Mouse (Mus musculus) heart, embryonic 15.5 days (tissue): ENCODE measurements around the gene Eif2s3x. TPM values are rescaled to one million over a fixed set of nuclear protein-coding genes. Genes with fewer than 3 reads are reported as not detected.
A peak's percentile ranks its signal among the peaks of the same experiment; 100 is the strongest.
"Not testable (repeated sequence)": the region's sequence is repeated elsewhere in the genome, so short reads cannot be mapped to it uniquely, and the experiment has no call there.

Source experiments
- ATAC-seq: fragments of 200-750 bp; cut with Nextera tagmentation; replicated peaks from 2 replicates; pipeline ENCODE4 v1.8.0; 2017; ENCODE audit warnings: low read depth, moderate TSS enrichment; ENCODE audit not compliant: insufficient number of reproducible peaks, insufficient read depth, low FRiP score
- H3K27ac ChIP-seq: fragments of 300-500 bp; sonication (generic); 2 replicates; pipeline ENCODE4 v1.5.1; 2015; ENCODE audit warnings: mild to moderate bottlenecking, inconsistent platforms
- H3K27me3 ChIP-seq: fragments of 300-500 bp; sonication (generic); 2 replicates; pipeline ENCODE4 v1.6.1; 2015; ENCODE audit warnings: inconsistent platforms
- H3K36me3 ChIP-seq: fragments of 300-500 bp; sonication (generic); 2 replicates; pipeline ENCODE4 v1.6.1; 2015; ENCODE audit warnings: mild to moderate bottlenecking, inconsistent platforms
- H3K4me1 ChIP-seq: fragments of 300-500 bp; sonication (generic); replicated peaks from 2 replicates; pipeline ENCODE4 v1.6.1; 2015; ENCODE audit warnings: inconsistent platforms
- H3K4me2 ChIP-seq: fragments of 300-500 bp; sonication (generic); 2 replicates; pipeline ENCODE4 v1.6.1; 2015; ENCODE audit warnings: inconsistent platforms, mild to moderate bottlenecking, moderate library complexity
- H3K4me3 ChIP-seq: fragments of 300-500 bp; sonication (generic); 2 replicates; pipeline ENCODE4 v1.5.1; 2015; ENCODE audit warnings: mild to moderate bottlenecking, inconsistent platforms
- H3K9ac ChIP-seq: fragments of 300-500 bp; sonication (generic); 2 replicates; pipeline ENCODE4 v1.6.1; 2015; ENCODE audit warnings: mild to moderate bottlenecking, inconsistent platforms
- H3K9me3 ChIP-seq: fragments of 300-500 bp; sonication (generic); replicated peaks from 2 replicates; pipeline ENCODE4 v1.6.1; 2016; ENCODE audit warnings: inconsistent platforms
- WGBS: fragments of 180-500 bp; shearing (Covaris S2); methylation state at CpG from one replicate; pipeline ENCODE4 v1.1.7; 2015; ENCODE audit warnings: mixed read lengths; 5-methylcytosine and 5-hydroxymethylcytosine counted together
- polyA plus RNA-seq: library from polyadenylated mRNA; unstranded; fragments of >200 nt; fragmentation: Nextera tagmentation; extraction: Ambion mirVana; gene quantifications from 2 replicates; pipeline ENCODE4 v1.2.1, GENCODE M21; 2015

The Eif2s3x gene
- polyA plus RNA-seq = 45.1 and 54.0 TPM in 2 replicates

DNA sequence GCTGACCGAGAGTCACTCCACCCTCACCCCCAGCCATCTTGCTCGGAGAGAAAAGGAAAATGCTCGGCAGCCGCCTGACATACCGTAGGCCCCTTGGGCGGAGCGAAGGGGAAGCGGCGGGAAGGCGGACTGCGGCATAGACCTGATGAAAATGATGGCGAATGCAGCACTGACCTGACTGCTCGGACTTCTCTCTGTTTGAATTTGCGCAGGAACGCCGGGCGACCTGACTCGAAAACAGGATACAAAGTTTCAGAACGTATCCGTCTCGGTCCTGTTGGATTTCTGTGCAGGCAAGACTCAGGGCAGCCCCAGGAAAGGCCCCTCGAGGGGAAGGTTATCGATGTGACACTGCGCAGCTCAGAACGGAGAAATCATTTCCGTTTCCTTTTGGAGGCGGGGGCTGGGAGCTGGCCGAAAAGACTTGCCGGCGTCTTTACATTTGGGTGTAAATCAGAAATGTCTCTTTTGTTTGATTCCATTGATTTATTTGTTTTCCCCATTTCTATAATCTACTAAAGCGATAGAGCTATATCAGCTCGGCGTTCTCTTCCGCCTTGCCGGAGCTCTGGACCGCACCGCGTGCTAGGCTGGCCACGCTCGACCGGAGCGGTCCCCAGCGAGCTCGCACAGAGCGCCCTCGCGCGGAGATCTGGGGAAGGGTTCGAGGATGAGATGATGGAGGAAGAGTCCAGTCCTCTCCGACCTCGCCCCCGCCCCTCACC, at the start of gene Eif2s3x:
Gene Eif2s3x, minus strand, starts transcription at position 266 of the 725 bp plus-strand sequence.
- under 1% methylated on average over 52 of the region's 52 CpGs for WGBS
- ATAC-seq = peak; percentile 91

DNA sequence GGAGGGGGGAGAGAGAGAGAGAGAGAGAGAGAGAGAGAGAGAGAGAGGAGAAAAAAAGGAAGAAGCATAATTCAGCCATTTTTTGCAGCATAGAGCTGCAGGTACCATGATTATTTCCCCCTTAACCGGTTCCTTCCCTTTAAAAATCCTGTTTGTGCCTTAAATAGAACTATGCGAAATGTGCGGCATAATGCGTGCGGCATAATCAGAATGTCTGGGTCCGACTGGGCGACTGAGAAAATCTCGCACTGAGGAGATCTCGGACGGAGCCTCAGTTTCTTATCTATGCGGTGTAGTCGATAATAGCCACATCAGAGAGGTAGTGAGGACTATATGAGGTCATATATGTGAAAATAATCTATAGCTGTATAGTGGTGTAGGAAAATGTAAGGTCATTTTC, 22.9 kb upstream of the Eif2s3x start:
- peaks cover 44% of the 10 kb centered on the region for H3K27me3 ChIP-seq
- 19% methylated on average over 12 of the region's 12 CpGs for WGBS
- no peak overlapping the region for H3K27ac ChIP-seq

More for the DNA sequence above, at the start of gene Eif2s3x:
- H3K9me3 ChIP-seq = no peaks in the 10 kb centered on the region
- H3K4me3 ChIP-seq = peak within 1 kb of the TSS; percentile 93
- peak within 1 kb of the TSS; percentile 83 for H3K27ac ChIP-seq
- no peaks in the 10 kb centered on the region; the same call in 1 of the 2 replicates for H3K27me3 ChIP-seq
- peaks cover 17% of the 10 kb centered on the region for H3K36me3 ChIP-seq
- H3K9ac ChIP-seq = peak within 1 kb of the TSS; percentile 89
- H3K4me2 ChIP-seq = peak within 1 kb of the TSS; percentile 65
- no peaks in the 10 kb centered on the region; the same call in 1 of the 2 replicates for H3K4me1 ChIP-seq

DNA sequence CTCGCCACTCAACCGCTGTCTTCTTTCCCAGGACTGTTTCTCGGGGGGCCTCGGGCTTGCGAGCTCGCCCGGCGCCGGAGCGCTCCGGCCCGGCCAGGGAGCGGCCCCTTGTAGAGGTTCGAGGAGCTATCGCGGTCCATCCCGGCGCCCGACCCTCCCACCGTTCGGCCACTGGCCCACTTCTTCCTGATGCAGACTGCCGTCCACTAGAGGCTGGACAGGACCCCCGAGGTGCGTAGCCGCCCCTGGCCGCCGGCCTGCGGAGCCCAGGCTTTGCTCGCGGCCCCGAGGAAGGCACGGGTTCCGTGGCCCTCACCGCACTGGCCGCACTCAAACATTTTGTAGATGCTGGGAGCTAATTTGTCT, 22.5 kb upstream of the Eif2s3x start:
- Histone ChIP-seq H3K27ac (peak overlapping the region; percentile 92), H3K9me3 (no peaks in the 10 kb centered on the region), H3K4me2 (peak overlapping the region; percentile 59), H3K4me3 (peak overlapping the region; percentile 64), H3K36me3 (no peaks in the 10 kb centered on the region), H3K27me3 (peaks cover 48% of the 10 kb centered on the region), H3K4me1 (no peaks in the 10 kb centered on the region), H3K9ac (peak overlapping the region; percentile 69)
- WGBS = 19% methylated on average over 30 of the region's 35 CpGs
- peak; percentile 25; the same call in 1 of the 2 replicates for ATAC-seq

More for the DNA sequence above, 22.9 kb upstream of the Eif2s3x start:
- no peak for ATAC-seq
- peak overlapping the region; percentile 69 for H3K9ac ChIP-seq
- H3K4me2 ChIP-seq = peak overlapping the region; percentile 59
- H3K4me3 ChIP-seq = peak overlapping the region; percentile 64
- no peaks in the 10 kb centered on the region for H3K9me3 ChIP-seq
- no peaks in the 10 kb centered on the region for H3K4me1 ChIP-seq
- no peaks in the 10 kb centered on the region for H3K36me3 ChIP-seq

DNA sequence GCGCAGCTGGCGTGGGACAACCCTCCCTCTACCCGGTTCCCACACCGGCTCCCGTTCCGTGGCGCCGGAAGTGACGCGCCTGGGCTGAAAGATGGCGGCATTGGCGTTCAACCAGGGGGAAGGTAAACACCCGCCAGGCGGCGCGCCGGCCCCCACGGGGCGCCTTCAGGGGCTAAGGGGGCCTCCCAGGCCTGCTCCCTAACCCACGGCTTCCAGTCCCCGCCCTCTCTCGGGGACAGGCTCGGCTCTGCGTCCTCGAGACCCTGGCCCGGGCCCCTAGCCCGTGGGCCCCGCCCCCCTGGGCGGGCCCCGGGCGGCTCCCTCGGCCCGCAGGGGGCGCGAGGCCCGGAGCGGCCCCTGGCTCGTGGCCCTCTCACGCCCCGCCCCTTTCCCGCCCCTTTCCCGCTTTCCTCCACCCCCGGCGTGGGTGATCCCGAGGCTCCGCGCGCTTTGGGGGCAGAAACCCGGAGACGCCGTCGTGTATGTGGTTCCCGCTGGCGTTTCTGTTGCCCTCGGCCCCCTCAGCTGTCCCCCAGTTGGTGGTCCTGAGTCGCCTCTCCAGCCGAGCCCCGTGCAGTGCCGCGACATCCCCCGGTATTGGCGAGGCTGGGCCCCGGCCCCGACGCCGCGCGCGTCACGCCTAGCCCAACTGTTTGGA, 22.0 kb upstream of the Eif2s3x start, which contains the start of gene Klhl15:
Gene Klhl15, plus strand, starts transcription at position 68 of the 658 bp plus-strand sequence.
- ATAC-seq = peak; percentile 97
- Histone ChIP-seq H3K27ac (peak within 1 kb of the TSS; percentile 92), H3K4me3 (peak within 1 kb of the TSS; percentile 64), H3K4me1 (no peaks in the 10 kb centered on the region), H3K9me3 (no peaks in the 10 kb centered on the region), H3K36me3 (no peaks in the 10 kb centered on the region), H3K27me3 (peaks cover 53% of the 10 kb centered on the region), H3K4me2 (peak within 1 kb of the TSS; percentile 59), H3K9ac (peak within 1 kb of the TSS; percentile 69)
- WGBS = 8% methylated on average over 58 of the region's 70 CpGs

DNA sequence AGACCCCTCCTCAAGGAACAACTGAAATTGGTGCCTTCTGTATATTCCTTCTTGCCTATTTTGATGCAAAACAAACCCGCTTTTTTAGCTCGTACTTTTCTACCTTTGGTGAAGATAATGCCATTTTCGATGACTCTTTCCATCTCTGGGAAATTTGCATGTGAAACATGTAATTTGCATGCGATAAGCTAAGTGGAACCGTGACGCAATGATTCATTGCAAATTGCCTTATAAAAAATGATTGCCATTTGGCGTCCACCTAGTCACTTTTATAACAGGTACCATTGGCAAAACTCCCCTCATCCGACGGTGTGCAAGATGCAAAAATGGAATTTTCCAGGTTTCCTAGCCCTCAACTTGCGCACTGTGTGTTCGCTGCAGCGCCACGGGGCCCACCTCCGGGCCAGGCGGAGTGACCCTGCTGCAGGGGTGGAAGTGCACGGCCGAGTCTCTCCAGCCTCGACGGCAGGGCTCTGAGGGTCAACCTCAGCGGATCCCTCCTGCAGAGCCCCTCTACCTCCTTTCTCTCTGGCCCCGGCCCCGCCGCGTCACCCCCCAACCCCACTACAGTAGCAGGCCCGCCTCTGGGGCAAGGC, 21.4 kb upstream of the Eif2s3x start:
- H3K9ac ChIP-seq = peak overlapping the region; percentile 61
- H3K27ac ChIP-seq = peak overlapping the region; percentile 92
- WGBS = 9% methylated on average over 25 of the region's 25 CpGs
- H3K27me3 ChIP-seq = peaks cover 51% of the 10 kb centered on the region
- no peaks in the 10 kb centered on the region for H3K4me1 ChIP-seq
- peak overlapping the region; percentile 64 for H3K4me3 ChIP-seq
- no peak; the same call in 1 of the 2 replicates for ATAC-seq
- peak overlapping the region; percentile 59 for H3K4me2 ChIP-seq
- H3K9me3 ChIP-seq = no peaks in the 10 kb centered on the region
- no peaks in the 10 kb centered on the region for H3K36me3 ChIP-seq

DNA sequence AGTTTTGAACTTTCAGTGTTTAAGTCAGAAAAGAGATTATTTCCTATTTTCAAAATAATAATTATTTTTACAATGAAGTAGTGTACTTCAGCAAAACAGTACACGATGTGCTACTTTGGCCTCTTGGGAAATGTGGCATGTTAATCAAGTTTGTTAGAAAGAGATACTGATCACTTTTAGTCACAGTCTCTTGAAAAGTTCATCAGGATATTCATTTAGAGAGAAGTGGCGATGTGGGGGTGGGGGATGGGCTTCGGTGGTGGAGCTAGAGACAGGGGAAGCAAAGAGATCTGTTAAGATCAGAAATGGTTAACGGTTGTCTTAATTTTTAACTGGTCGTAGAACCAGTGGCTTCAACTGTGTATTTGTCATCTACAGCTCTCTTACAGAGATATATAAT, 20.8 kb upstream of the Eif2s3x start:
- H3K4me1 ChIP-seq = no peaks in the 10 kb centered on the region
- no peak overlapping the region for H3K4me2 ChIP-seq
- no peak overlapping the region for H3K4me3 ChIP-seq
- peaks cover 47% of the 10 kb centered on the region for H3K27me3 ChIP-seq
- no peaks in the 10 kb centered on the region for H3K9me3 ChIP-seq
- no peak overlapping the region for H3K27ac ChIP-seq
- WGBS = 40% methylated on average over 5 of the region's 5 CpGs
- no peak overlapping the region for H3K9ac ChIP-seq
- no peaks in the 10 kb centered on the region for H3K36me3 ChIP-seq
- no peak for ATAC-seq

DNA sequence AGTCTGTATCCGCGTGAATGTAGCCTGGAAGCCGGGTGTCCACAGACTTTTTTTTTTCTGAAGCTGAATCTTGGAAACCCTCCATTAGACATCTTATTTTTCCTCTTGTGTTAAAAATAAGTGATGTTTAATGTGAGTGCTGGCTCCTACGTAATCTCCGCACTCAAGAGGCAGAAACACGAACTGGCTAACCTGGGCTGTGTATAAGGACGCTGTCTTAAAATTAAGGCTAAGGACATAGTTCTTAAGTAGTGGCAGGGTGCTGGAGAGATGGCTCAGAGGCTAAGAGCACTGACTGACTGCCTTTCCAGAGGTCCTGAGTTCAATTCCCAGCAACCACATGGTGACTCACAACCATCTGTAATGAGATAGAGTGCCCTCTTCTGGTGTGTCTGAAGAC, 722 bp upstream of the Eif2s3x start:
- Histone ChIP-seq H3K4me2 (peak overlapping the region; percentile 65), H3K9ac (no peak overlapping the region), H3K36me3 (peaks cover 11% of the 10 kb centered on the region), H3K27ac (peak overlapping the region; percentile 83; the same call in 1 of the 2 replicates), H3K4me3 (peak overlapping the region; percentile 93), H3K27me3 (no peaks in the 10 kb centered on the region; the same call in 1 of the 2 replicates), H3K9me3 (no peaks in the 10 kb centered on the region), H3K4me1 (no peaks in the 10 kb centered on the region; the same call in 1 of the 2 replicates)
- ATAC-seq = no peak
- 11% methylated on average over 7 of the region's 7 CpGs for WGBS

DNA sequence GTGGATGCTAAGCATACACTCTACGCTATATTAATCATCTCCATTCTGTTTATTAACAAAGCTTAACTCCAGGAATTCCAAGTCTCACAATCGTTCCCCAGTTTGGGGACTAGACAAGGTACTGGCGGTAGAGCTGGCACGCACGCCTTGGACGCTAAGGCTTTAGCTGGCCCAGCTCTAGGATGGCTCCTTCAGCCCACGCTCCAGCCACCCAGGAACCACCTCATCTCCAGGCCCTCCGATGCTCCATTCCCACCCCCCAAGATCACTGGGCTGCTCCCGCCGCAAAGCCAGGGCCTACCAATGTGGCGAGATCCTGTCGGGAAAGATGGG, 432 bp downstream of the Eif2s3x start:
- no peaks in the 10 kb centered on the region; the same call in 1 of the 2 replicates for H3K27me3 ChIP-seq
- peak overlapping the region; percentile 65 for H3K4me2 ChIP-seq
- peak overlapping the region; percentile 89 for H3K9ac ChIP-seq
- no peaks in the 10 kb centered on the region for H3K9me3 ChIP-seq
- ATAC-seq = peak; percentile 30; the same call in 1 of the 2 replicates
- WGBS = 0% methylated on average over 12 of the region's 12 CpGs
- peaks cover 22% of the 10 kb centered on the region for H3K36me3 ChIP-seq
- peak overlapping the region; percentile 93 for H3K4me3 ChIP-seq
- no peaks in the 10 kb centered on the region; the same call in 1 of the 2 replicates for H3K4me1 ChIP-seq
- peak overlapping the region; percentile 83 for H3K27ac ChIP-seq

DNA sequence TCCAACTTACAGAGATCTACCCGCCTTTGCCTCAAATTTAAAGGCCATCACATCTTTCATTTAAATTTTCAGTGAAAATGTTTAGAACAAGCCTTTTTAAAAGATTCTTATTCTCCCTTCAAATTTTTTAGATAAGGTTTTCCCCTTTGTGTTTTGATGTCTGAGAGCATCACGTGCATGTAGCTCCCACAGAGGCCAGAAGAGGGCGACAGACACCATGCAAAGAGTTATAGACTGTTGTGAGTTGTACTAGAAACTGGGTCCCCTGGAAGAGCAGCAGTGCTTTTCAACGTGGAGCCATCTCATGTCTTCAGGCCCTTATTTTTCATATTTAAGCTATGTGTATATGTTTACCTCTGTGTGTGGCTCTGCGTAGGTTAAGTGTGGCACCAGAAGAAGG, 14.9 kb downstream of the Eif2s3x start:
- Histone ChIP-seq H3K9ac (no peak overlapping the region), H3K27ac (no peak overlapping the region), H3K4me1 (no peaks in the 10 kb centered on the region), H3K9me3 (no peaks in the 10 kb centered on the region), H3K4me3 (no peak overlapping the region), H3K36me3 (peaks cover 80% of the 10 kb centered on the region), H3K4me2 (no peak overlapping the region), H3K27me3 (no peaks in the 10 kb centered on the region)
- no peak for ATAC-seq
- WGBS = 72% methylated on average over 5 of the region's 5 CpGs

DNA sequence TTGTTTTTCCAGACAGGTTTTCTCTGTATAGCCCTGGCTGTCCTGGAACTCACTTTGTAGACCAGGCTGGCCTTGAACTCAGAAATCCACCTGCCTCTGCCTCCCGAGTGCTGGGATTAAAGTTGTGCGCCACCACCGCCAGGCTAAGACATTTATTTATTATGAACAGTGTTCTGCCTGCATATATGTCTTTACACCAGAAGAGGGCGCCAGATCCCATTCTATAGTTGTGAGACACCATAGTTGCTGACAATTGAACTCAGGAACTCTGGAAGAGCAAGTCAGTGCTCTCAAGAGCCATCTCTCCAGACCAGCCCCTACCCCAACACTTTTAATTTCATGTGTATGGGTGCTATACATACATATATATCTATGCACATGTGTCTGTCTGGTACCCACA, 18.8 kb downstream of the Eif2s3x start:
- not testable (repeated sequence) for H3K4me3 ChIP-seq, ATAC-seq, H3K9me3 ChIP-seq, H3K4me1 ChIP-seq, H3K27ac ChIP-seq, H3K4me2 ChIP-seq, H3K27me3 ChIP-seq, H3K9ac ChIP-seq
- H3K36me3 ChIP-seq = peaks cover 54% of the 10 kb centered on the region
- WGBS = 67% methylated on average over 4 of the region's 4 CpGs

DNA sequence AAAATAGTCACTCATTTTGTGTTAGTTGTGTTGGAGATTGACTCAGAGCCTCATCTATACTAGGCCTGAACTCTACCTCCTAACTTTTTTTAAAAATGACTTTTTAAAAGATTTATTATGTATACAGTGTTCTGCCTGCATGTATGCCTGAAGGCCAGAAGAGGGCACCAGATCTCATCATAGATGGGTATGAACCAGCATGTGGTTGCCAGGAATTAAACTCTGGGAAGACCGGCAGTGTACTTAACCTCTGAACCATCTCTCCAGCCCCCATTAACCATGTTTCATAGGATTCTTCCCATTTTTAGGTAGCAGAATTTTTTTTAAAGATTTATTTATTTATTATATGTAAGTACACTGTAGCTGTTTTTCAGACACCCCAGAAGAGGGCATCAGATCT, 27.5 kb downstream of the Eif2s3x start:
- no peaks in the 10 kb centered on the region for H3K36me3 ChIP-seq
- ATAC-seq = no peak
- H3K27ac ChIP-seq = no peak overlapping the region
- H3K4me3 ChIP-seq = no peak overlapping the region
- H3K4me1 ChIP-seq = no peaks in the 10 kb centered on the region
- H3K4me2 ChIP-seq = no peak overlapping the region
- H3K27me3 ChIP-seq = peaks cover 11% of the 10 kb centered on the region; the same call in 1 of the 2 replicates
- H3K9ac ChIP-seq = no peak overlapping the region
- H3K9me3 ChIP-seq = no peaks in the 10 kb centered on the region
- WGBS = 48% methylated on average over 1 of the region's 1 CpGs
